Mouse (Mus musculus) ES-E14 (cell line): ENCODE data around the gene Hdac5.

Experiments used
- CHD2 ChIP-seq: IDR thresholded peaks from 2 replicates; pipeline ENCODE4 v1.6.1; 2014; ENCODE audit warnings: mild to moderate bottlenecking, low read depth, low read length, inconsistent platforms
- MAFK ChIP-seq: IDR thresholded peaks from 2 replicates; pipeline ENCODE4 v1.6.1; 2014; ENCODE audit warnings: mild to moderate bottlenecking, low read depth, low read length, inconsistent platforms; ENCODE audit not compliant: insufficient read depth
- ZC3H11A ChIP-seq: IDR thresholded peaks from 2 replicates; pipeline ENCODE4 v1.6.1; 2012; ENCODE audit warnings: low read depth, mild to moderate bottlenecking, inconsistent platforms, low read length, borderline replicate concordance

- TF ChIP-seq CHD2 (no peak), ZC3H11A (no peak), MAFK (peak; percentile 48; the same call in 1 of the 2 replicates)
Measured at GRCm38 (mm10) chr11:102258521-102258920, 28.6 kb upstream of the Hdac5 start.
